Mouse (Mus musculus): ENCODE results near the gene Sp8.

DNA sequence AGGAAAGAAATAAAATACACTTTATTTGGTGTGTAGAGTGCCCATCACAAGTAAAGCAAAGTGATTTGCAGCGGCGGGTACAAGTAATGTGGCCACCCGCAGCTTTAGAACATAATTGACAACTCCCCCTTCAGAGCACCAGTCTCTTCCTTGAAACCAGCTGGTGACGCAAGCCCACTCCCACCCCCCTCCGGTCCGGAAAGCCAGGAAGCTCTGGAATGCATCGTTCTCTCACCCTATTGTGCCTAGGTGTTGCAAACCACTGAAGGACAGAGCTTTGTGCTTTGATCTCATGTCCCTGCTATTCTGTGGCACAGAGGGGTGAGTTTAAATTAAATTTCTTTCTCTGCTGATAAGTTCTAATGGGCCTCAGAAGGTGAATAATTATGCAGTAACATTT is 10.0 kb downstream of the Sp8 start:
- TF ChIP-seq CHD2 (IDR thresholded peaks at IDR 0.05; ENCODE audit: low read depth, low read length) (no peak), HCFC1 (IDR thresholded peaks at IDR 0.05; ENCODE audit: borderline replicate concordance, insufficient read depth, low read length) (no peak), ZNF384 (IDR thresholded peaks at IDR 0.05; ENCODE audit: low read depth, low read length) (no peak), MAFK (IDR thresholded peaks at IDR 0.05; ENCODE audit: insufficient read depth, low read depth, low read length) (no peak), ZC3H11A (IDR thresholded peaks at IDR 0.05; ENCODE audit: borderline replicate concordance, low read depth, low read length) (no peak)

Data from ES-E14 (cell line).